Mouse (Mus musculus) embryonic stem cell, embryonic (primary cell): Measurements from ENCODE around the gene Lrp10.

Experiments used
- CTCF ChIA-PET, 4 experiments: fragments of 300-600 bp in 2 of 4; fragments of 350-600 bp in 2 of 4; sonication (Branson Sonifier 250); formaldehyde crosslinking; loops; one replicate each; lab custom pipeline; 2022; ENCODE audit warnings: inconsistent platforms in 2 of 4; lab: Charles Lee
- POLR2A ChIA-PET, 4 experiments: fragments of 300-600 bp in 2 of 4; fragments of 350-600 bp in 2 of 4; sonication (Branson Sonifier 250); formaldehyde crosslinking; loops; one replicate each; lab custom pipeline; 2022; ENCODE audit warnings: antibody characterized with exemption in 4 of 4, inconsistent platforms in 1 of 4; lab: Charles Lee

Gene Lrp10

GRCm38 (mm10) chr14:54443712-54444618 lies 20.0 kb upstream of the Lrp10 start:
- CTCF ChIA-PET: interaction anchor here (0.6 to 2.7 kb wide), 10 partner anchors 12 to 342 kb away, joined by 3 to 9 read pairs (median 4); partner anchors contain the start of genes Mrpl52 (in 1 of the 4) and Slc7a7 (in 1 of the 4)
- POLR2A ChIA-PET: interaction anchor here in 3 of 4 experiments (0.6 to 3.3 kb wide), 26 partner anchors 10 to 360 kb away, joined by 3 to 23 read pairs (median 3); partner anchors contain the start of genes Mrpl52 (in 2 of the 3), Dad1 (in 1 of the 3), Lrp10 (in 1 of the 3) and Oxa1l (in 1 of the 3)

GRCm38 (mm10) chr14:54445476-54445875 lies 18.5 kb upstream of the Lrp10 start:
- CTCF ChIA-PET: interaction anchor here in 2 of 4 experiments (0.8 to 2.7 kb wide), 6 partner anchors 22 to 217 kb away, joined by 3 to 9 read pairs (median 4); partner anchors contain the start of gene Slc7a7 (in 1 of the 2)

GRCm38 (mm10) chr14:54453566-54453965 lies 10.4 kb upstream of the Lrp10 start:
- ChIA-PET CTCF (interaction anchor here in 3 of 4 experiments (0.6 to 1.5 kb wide), 5 partner anchors 11 to 225 kb away, joined by 3 to 6 read pairs (median 3); partner anchors contain the start of genes Lrp10 (in 1 of the 3) and Slc7a7 (in 1 of the 3)), POLR2A (interaction anchor here in 2 of 4 experiments (0.7 to 1.4 kb wide), 4 partner anchors 9 to 230 kb away, joined by 3 to 4 read pairs (median 3); partner anchors contain the start of gene Slc7a7 (in 1 of the 2))

More at GRCm38 (mm10) chr14:54445476-54445875, 18.5 kb upstream of the Lrp10 start:
- POLR2A ChIA-PET: interaction anchor here in 2 of 4 experiments (0.6 to 3.0 kb wide), 10 partner anchors 8 to 84 kb away, joined by 3 to 10 read pairs (median 3); partner anchors contain the start of genes Lrp10 (in 2 of the 2) and Mrpl52 (in 2 of the 2)

- ChIA-PET CTCF (interaction anchor here in 3 of 4 experiments (0.6 to 1.5 kb wide), 3 partner anchors 9 kb away, joined by 3 read pairs; partner anchors contain the start of gene Lrp10 (in 3 of the 3)), POLR2A (interaction anchor here in 2 of 4 experiments (0.5 to 1.6 kb wide), 5 partner anchors 9 to 44 kb away, joined by 3 to 5 read pairs (median 3); partner anchors contain the start of genes Lrp10 (in 1 of the 2) and Slc7a7 (in 1 of the 2))
Measured at GRCm38 (mm10) chr14:54454669-54455528, 9.0 kb upstream of the Lrp10 start.

GRCm38 (mm10) chr14:54457907-54458569 lies 5.9 kb upstream of the Lrp10 start:
- POLR2A ChIA-PET: interaction anchor here in 1 of 4 experiments (0.8 to 1.7 kb wide), 3 partner anchors 14 to 230 kb away, joined by 3 to 5 read pairs (median 3); partner anchors contain the start of gene Oxa1l
- CTCF ChIA-PET: interaction anchor here in 1 of 4 experiments (1.1 kb wide), 1 partner anchor 9 kb away, joined by 3 read pairs; no protein-coding TSS in a partner anchor

GRCm38 (mm10) chr14:54462146-54462545 lies 1.8 kb upstream of the Lrp10 start:
- ChIA-PET POLR2A (interaction anchor here in 1 of 4 experiments (1.0 to 1.7 kb wide), 2 partner anchors 11 to 14 kb away, joined by 3 to 4 read pairs; no protein-coding TSS in a partner anchor), CTCF (no interaction called here)

- ChIA-PET POLR2A (interaction anchor here in 3 of 4 experiments (0.7 to 1.7 kb wide), 34 partner anchors 8 to 229 kb away, joined by 3 to 10 read pairs (median 4); partner anchors contain the start of genes Mrpl52 (in 2 of the 3), 1700123O20Rik (in 1 of the 3), Abhd4 (in 1 of the 3) and Dad1 (in 1 of the 3)), CTCF (interaction anchor here (0.6 to 1.4 kb wide), 17 partner anchors 9 to 311 kb away, joined by 3 to 11 read pairs (median 4); partner anchors contain the start of gene Slc7a7 (in 1 of the 4))
Measured at GRCm38 (mm10) chr14:54463108-54463958, 604 bp upstream of the Lrp10 start.

- ChIA-PET POLR2A (interaction anchor here in 3 of 4 experiments (0.6 to 1.7 kb wide), 41 partner anchors 8 to 230 kb away, joined by 3 to 10 read pairs (median 4); partner anchors contain the start of genes Mrpl52 (in 2 of the 3), 1700123O20Rik (in 1 of the 3), Abhd4 (in 1 of the 3) and Dad1 (in 1 of the 3)), CTCF (interaction anchor here (0.5 to 1.4 kb wide), 23 partner anchors 10 to 407 kb away, joined by 3 to 11 read pairs (median 4); partner anchors contain the start of gene Slc7a7 (in 1 of the 4))
Measured at GRCm38 (mm10) chr14:54464293-54465005, 512 bp downstream of the Lrp10 start.

- POLR2A ChIA-PET: interaction anchor here in 2 of 4 experiments (0.5 to 2.2 kb wide), 2 partner anchors 9 to 55 kb away, joined by 4 to 7 read pairs; no protein-coding TSS in a partner anchor
- CTCF ChIA-PET: interaction anchor here in 2 of 4 experiments (0.5 to 1.6 kb wide), 2 partner anchors 18 to 57 kb away, joined by 3 read pairs; no protein-coding TSS in a partner anchor
Measured at GRCm38 (mm10) chr14:54471467-54471866, 7.5 kb downstream of the Lrp10 start.

- ChIA-PET POLR2A (interaction anchor here in 2 of 4 experiments (0.8 to 1.6 kb wide), 9 partner anchors 9 to 103 kb away, joined by 3 to 5 read pairs (median 3); partner anchors contain the start of genes Lrp10 (in 2 of the 2) and Prmt5 (in 1 of the 2)), CTCF (interaction anchor here in 3 of 4 experiments (0.6 to 1.6 kb wide), 4 partner anchors 17 to 234 kb away, joined by 3 read pairs; no protein-coding TSS in a partner anchor)
Measured at GRCm38 (mm10) chr14:54472671-54473070, 8.7 kb downstream of the Lrp10 start.

GRCm38 (mm10) chr14:54474744-54475143 lies 10.8 kb downstream of the Lrp10 start:
- ChIA-PET POLR2A (no interaction called here), CTCF (no interaction called here)

- POLR2A ChIA-PET: interaction anchor here (0.6 to 1.8 kb wide), 12 partner anchors 12 to 410 kb away, joined by 3 to 7 read pairs (median 3); partner anchors contain the start of genes Prmt5 (in 2 of the 4), Haus4 (in 1 of the 4) and Lrp10 (in 1 of the 4)
- CTCF ChIA-PET: interaction anchor here in 2 of 4 experiments (0.9 to 2.0 kb wide), 7 partner anchors 12 to 310 kb away, joined by 3 to 10 read pairs (median 3); partner anchors contain the start of gene Lrp10 (in 1 of the 2)
Measured at GRCm38 (mm10) chr14:54475941-54476844, 12.3 kb downstream of the Lrp10 start, which contains the start of gene Rem2. Gene Rem2, plus strand, starts transcription at chr14:54476100.
